Mouse (Mus musculus): ENCODE data around the gene Fam53b.

The Fam53b gene

DNA sequence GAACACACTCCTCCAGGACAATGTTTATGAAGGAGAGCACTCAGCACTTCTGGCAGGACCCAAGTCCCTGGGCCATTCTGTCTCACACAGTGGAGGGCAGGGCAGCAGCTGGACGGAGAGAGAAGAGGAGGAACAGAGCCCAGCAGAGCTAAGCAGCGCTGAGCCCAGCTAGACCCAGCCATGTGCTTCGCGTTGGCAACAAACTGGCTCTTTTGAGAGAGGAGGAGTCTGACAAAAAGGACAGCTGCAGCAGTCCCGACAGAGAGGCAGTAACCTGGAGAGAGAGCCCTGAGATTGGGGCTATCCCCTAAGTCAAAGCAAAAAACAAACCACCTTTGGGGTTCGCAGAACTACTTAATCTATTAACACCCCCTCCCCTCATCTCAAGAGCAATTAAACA lies 3.3 kb downstream of the Fam53b start:
- DNase-seq = peak; percentile 61

DNA sequence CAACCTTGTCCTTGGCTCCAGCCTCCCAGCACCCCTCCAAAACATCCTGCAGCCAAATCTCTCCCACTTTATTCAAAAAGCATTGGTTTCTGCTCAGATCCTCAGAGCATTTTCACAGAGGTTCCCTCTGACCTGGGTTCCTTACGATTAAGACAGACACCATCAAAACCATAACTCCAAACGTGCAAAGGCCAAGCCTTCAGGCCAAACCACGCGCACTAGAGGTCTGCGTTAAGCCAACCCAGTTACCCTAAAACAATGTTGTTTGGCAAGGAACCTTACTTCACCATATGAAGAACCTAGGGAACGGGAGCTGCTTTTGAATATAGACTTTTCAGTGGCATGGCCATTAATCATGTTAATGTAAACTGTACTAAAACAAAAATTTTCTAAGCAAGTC lies 4.0 kb downstream of the Fam53b start:
- no peak for DNase-seq

DNA sequence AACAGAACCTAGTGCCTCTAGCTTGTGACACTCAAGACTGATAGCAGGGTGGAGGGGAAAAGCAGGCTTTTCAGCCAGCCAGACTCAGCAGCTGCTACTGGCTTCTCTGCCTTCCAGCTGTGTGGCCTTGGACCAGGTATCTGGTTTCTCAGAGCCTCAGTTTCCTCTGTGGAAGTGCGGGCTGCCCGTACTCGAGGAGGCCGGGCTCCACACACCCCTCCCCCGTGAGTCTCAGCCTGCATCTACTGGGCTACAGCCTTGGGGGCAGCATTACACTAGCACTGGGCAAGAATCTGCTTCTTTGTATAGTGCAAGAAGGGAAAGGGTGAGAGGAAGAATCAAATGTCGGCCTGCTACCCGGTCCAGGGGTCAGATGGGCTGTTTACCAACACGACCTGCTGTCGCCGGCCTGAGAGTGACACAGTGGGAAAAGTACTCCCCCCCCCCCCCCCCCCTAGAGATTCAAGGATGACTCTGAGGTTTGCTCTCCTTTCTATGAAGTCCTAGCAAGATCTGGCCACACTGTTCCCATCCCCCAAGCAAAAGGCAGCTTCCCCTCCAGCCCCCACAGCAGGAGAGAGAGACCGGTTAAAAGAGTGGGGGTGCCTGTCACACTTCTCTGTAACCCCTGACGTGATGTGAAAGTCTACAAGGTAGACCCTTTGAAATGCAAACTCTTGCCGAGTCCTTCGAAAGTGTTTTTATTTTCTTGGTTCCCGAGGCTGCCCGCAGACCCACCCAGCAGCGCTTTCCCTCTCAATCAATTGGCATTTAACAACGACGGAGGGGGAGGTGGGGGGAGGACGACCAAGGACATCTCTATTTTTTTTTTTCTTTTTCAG lies 4.6 kb downstream of the Fam53b start:
- DNase-seq = peak; percentile 40

DNA sequence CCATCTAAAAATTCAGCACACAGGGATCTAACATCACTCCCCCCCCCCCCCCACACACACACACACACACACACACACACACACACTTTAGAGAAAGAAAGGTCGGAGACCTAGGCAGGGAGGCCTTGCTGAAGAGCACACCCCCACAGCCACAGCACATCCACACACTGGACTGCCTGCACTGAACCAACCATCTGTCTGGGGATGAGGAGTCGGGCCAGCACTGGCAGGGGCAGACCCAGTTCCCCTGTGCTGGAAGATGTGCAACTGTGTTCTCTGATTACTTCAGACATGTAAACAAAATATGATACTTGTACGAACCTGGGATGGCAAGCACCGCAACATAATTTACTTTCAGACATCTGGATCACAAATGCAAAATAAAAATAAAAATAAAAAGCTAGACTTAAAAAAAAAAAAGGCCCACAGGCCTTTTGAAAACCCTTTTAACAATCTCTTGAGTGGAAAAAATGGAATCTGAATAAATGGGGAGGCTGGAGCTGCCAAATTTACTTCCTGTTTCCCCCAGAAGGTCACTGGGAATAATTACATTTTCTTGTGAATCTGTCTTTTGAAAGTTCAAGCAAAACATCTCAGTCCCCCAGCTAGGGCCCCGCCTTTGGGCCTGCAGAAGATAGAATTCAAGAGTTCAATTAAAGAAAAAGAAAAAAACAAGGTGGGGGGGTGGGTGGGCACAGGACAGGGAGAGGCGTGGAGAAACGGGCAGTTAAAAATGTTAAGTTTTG lies 5.5 kb downstream of the Fam53b start:
- peak; percentile 26 for DNase-seq

DNA sequence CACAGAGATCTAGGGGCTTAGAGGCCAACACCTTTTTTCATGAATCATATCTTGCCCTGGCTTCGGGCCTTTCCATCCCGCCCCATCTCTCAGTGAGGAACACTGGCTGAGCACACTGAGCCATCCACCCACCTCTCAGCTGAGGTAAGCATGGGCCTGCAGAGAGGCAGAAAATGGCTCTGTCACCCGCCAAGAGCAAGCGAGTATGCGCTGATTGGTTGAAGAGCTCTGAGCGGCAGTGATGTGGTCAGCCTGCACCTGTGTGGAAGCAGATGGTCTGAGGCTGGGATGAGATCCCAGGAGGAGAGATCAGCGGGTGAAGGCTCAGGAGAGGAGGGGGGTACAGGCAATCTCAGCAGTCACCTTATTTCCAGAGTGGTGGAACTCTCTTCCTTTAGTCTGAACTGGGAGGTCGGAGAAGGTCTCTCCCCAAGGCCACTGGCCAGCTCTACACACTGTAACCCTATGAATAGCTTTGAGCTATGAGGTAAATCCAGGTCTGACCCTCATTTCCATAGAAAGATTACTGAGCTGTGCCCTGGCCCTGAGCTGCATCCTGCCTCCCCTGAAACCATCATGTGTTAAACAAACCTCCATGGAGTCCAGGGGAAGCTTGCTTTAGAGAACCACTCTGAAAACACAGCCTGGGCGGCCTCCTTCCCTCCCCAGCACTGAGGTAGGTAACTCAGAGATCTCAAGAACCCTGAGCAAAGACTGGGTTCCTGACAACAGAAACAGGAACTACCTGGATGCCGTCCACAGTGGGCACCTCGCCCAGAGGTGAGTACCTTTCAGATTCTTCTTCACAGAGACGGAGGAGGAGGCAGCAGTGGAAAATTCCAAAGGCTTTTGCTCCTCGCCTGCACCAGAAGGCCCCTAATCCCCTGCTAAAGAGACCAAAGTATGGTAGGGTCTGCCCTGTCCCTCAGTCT lies 6.5 kb downstream of the Fam53b start:
- DNase-seq = peak; percentile 73

DNA sequence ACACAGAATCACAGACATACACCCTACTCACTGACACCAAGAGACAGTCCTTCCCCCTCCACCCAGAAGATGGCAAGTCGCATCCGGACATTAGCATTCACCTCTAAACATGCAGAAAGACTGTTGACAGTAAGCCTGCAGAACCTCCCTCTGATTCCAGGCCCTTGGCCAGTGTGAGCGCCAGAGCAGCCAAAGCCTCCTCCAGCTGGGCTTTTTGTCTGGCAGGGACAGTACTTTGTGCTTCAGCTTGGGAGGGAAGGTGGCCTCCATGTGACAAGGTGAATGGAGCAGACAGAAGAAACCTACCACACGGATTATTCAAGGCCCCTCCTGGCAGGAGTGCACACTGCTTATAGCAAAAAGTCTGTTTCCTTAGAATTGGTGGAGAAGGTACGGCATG lies 7.4 kb downstream of the Fam53b start:
- peak; percentile 14 for DNase-seq

DNA sequence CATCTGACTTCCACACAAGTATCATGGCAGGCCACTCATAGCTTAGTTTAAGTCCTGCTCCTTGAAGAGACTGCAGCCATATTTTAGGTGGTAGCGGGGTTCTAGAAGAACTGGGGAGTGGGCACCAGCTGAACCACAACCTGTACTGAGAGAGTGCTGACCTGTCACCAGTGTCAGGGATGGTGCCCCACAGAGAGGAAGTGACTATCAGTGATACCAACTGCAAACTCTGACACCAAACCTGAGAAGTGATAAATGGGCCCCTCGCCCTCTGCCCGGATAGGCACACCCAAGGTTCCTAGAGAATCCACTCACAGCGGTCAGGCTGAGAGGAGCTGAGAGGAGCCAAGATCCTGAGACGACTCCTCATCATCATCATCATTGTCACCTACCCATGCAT lies 8.7 kb downstream of the Fam53b start:
- no peak for DNase-seq

DNA sequence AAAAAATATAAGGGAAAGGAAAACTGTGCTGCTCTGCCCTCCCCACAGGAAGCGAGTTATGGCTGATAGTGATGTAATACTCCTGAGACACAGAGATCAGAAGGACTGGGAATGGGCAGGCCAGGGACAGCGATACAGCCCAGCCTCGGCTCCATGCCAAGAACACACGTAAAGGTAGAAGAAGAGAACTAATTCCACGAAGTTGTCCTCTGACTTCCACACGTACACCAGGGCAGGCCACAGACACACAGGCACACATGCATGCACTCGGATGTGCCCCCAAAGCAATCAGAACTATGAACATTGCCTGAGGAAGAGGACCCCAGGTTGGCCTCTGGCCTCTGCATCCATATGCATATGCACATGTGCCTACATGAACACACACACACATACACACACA lies 9.2 kb downstream of the Fam53b start:
- DNase-seq = peak; percentile 8

DNA sequence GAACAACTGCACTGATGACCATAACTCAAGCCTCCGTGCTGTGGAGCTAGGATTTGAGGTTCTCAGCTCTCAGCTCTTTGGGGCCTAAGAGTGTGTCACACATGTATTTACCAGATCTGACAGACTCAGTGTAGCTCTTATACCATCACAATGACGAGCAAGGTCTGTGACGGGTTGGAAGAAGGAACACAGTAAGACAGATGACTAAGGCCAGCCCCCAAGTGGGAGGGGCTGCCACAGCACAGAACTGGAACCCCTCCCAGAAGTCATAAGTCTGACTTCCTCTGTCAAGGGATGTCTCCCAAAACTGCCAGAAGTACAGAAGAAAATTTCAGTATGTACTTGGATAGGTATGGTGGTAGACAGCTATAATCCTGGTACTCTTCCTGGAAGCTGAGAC lies 9.7 kb downstream of the Fam53b start:
- DNase-seq = peak; percentile 53

DNA sequence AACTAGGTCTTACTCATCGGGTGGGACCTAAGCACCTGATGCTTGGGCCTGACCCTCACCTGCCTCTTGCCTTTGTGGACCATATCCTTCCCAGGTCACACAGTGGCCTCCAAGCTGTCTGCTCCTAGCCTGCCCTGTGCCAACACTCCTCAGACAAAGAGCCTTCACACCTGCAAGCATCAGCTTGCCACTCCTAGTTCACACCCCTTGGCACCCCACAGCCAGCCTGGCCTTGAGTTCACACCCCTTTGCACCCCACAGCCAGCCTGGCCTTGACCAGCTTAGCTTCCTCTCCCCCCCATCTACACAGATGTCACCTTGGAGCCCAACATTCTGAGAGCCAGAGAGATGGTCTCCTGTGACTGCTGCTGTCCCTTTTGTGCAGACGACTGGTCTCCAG lies 10.3 kb downstream of the Fam53b start:
- no peak for DNase-seq

DNA sequence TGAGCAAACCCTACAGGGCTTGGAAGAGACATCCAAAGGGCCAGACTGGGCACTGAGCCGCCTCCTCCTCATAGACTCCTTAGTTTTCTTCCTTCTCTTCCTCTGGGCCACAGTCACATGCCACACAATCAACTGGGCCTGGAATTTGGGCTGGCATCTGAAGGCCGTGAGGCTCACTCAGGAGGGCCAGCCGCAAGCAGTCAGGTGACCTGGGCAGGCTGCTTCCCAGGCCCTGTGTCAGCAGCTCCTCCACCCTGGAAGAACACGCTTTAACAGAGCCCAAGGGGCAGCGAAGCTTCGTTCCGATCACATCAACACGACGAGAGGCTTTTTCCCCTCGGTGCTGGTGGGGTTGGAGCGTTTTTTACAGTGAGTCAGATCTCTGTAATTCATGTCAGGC lies 11.0 kb downstream of the Fam53b start:
- DNase-seq = peak; percentile 46

DNA sequence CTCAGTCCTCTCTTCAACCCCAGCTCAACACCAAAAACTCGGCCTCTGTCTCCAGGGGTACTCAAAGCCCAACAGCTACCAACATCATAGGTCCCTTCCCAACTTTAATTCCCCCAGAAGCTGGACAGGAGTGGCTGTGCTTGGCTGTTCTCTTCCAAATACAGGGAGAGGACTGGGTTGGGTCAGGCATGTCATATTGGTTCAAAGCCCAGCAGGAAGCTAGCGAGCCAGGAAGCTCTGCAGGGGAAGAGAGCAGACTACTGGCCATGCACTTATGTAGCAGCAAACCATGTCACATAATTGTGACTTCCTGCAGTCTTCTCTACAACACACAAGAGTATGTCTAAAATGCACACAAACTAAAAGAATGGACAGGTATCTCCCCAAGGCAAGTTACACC lies 11.6 kb downstream of the Fam53b start:
- peak; percentile 37 for DNase-seq

DNA sequence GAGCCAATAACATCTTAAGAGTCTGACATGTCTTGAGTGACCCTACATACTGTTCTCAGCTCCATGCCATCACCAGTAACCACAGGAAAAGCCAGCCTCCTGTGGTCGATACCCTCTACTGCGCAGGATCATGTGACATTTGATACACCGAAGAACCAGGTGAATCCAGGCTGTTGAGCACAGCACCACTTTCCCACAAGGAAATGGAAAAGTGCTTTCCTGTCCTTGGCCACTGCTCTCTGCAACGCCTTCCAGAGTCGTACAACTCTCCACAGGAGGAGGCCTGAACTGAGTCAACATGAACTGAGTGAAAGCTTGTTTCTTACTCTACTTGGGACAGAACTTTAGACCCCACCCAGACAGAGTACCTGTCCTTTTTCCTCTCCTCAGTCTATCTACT lies 12.2 kb downstream of the Fam53b start:
- DNase-seq = no peak

DNA sequence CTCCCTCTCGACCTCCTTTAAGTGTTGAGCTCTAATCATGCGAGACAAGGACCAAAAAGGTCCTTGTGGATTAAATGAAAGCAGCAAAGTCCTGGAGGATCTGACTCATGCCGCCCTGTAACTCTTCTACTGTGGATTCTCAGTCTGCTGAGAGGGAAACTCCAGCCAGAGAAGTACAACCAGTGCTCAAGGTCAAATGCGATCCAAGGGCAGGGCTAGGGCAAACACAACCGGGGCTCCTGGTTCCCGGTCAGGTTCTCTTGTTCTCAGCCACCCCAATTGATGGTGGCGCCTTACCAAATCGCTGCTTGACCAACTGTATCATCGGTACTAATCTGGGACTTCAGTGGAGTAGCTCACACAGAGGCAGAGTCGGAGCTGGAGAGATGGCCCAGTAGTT lies 12.8 kb downstream of the Fam53b start:
- DNase-seq = peak; percentile 75

DNA sequence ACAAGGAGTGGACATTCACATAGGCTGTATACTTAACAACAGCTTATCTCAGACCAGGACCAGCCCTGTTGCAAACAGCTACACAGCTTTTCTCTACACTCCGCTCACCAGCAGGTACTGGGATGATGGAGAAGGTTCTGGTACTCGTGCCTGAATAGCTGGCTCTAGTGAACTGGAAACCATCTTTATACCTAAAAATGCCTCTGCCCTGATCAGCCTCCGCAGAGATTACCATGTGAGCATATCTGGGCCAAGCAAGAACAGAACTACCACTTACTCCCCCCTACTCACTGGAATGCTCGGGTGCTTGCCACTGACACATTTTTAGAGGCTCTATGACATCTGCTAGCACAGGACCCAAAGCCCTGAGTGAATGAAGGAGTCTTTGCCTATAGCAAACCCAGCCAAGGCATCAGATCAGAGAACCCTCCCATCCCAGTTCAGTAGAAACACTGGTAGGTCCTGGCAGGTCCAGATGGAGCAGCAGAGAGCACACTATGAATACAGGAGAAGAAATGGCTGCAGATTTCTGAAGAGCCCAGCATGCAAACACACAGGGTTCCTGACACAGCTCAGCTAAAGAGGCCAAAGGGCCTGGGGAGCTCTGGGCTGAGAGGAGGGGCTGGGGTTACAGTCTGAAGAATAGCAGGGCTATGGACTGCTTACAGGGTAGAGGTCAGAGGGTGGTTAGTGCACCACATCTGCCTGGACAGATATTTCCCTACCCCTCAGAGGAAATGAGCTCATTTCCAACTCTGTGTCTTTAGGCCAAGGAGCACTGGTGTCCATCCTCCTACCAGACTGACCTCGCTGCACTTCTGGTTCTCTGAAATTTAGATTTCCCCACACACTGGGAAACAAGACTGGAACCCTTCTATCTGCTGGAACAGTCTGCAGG lies 14.3 kb downstream of the Fam53b start:
- DNase-seq = no peak

DNA sequence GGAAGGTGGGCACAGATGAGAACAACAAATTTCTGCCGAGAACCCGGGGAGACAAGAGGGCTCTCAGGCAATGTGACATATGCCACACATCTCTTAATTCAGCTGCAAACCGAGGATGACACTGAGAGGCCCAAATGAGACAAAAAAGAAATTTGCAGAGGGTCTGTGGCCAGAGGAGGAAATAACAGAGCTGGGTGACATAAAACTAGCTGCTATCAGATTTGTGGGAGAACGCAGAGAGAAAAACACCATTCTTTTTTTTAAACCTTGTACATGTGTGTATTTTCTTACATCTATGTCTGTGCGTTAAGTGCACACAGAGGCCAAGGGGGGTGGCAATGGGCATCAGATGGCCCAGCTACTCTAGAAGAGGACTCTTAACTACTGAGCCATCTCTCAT lies 18.5 kb downstream of the Fam53b start:
- DNase-seq = no peak

DNA sequence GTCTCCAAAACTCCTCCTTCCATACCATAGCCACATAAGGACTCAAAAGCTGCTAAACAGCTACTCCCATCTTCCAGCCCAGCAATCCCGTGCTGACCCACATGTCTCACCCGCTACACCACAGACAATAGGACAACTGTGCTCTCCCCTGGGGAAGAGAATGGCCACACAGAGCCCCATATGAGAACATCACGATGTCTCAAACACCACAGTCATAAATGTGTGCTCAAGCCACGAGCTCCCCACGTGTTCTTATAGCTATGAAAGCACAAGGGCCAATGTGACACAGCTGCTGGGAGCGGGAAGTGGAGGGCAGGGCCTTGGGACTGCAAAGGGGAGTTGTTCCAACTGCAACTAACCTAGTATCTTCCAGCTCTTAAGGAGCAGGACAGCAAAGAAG lies 20.2 kb downstream of the Fam53b start:
- peak; percentile 35 for DNase-seq

DNA sequence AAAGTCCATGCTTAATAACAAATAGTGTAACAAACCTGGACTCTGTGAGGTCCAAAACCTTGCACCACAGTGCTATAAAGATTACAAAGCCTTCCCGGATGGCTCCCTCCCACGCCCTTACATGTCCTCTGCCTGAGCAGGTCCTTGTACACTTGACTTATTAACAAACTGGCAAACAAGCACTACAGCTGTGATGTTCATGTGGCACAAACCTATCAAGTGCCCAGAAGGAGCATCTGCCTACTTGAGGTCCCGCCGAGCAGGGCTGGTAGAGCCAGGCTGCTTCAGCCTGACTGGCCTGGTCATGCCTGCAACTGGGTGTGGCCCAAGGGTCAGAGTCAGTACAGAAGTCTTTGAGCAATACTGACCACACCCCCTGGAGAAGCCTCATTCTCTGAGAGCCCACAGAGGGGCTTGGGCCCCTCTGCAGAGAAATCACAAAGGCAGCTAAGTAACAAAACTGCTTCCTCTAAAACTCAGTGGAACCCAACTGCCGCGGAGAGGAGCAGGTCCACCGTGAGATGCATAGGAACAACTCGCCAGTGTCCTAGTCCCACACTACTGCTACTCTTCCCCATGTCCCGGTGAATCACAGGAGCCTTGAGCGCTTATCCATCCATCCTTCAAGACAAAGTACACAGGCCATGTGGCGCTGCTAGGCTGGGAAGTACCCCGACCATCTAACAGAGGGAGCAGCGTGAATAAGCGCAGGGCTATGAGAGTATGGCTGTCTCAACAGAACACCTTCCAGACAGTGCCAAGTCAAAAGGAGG lies 23.1 kb downstream of the Fam53b start:
- DNase-seq = no peak

DNA sequence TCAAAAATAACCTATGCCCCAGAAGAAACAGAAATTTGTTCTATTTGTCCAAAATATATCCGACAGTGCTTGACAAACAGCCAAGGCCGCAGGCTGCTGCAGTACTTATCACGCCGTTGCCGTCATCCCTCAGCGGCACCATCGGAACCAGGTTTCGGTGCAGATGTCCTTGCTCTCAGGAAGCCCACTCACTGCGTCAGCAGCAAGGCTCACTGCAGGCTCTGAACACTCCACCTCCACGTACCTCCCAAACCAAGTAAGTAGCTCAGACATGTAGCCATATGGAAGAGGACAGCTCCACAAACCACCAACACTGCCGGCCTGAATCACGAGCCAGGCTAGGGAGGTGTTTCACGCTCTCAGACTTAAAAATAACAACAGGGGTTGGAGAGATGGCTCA lies 24.9 kb downstream of the Fam53b start:
- DNase-seq = no peak

DNA sequence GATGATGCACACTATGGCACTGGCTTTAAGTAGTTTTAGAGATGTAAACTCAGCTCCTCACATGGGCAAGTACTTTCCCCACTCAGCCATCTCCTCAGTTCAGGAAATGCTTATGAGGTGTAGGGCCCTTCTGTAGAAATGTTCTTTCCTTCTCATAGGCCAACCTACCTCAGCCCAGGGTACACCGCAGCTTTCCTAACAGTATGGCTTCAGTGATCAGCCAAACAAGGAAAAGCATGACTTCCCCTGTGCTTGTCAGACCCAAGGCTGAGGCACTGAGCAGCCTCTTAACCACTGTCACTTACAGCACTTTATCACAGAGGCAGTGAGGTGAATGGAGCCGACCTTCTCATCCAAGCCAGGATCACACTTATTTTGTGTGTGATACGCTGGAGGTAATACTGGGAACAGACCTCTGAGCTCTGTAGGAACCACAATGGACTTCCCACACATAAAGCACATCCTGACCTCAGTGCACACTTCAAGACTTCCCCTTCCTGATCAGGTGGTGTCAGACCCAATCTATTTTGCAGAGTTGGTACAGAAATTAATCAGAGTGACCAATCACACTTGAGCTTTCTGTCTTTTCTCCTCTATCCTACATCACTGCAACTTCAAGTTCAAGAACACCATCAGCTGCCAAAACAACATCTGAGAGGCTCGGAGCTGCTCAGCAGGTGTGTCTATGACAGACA lies 26.0 kb downstream of the Fam53b start:
- DNase-seq = no peak

DNA sequence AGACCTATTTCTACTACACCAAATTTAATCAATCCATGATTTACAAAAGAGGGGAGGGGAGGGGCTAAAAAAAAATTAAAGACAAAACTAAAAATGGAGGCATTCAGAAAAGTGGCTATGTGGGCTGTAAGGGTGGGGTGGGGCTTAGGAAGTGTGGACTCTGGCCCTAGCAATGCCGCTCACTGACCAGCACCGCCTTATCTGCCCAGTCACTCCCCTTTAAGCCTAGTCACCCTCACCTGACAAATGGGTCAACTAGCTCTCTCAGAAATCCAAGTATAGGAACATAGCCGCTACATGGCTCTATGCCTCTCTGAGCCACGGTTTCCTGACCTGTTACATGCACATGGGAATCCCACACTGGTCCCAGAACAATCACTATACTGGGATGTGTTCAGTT lies 26.7 kb downstream of the Fam53b start:
- DNase-seq = no peak
